Mouse (Mus musculus): ENCODE results near the gene Sart3.

GRCm38 (mm10) chr5:113771213-113772162 lies 822 bp downstream of the Sart3 start:
- TF ChIP-seq CTCF (IDR thresholded peaks at IDR 0.05; ENCODE audit: extremely low read depth, insufficient read length, insufficient replicate concordance, low read depth, low read length): no peak
- TF ChIP-seq POLR2A (IDR thresholded peaks at IDR 0.05; ENCODE audit: low read depth, low read length): peak; percentile 66; the same call in 1 of the 2 replicates

Data from small intestine, adult 2 months (tissue).